Mouse (Mus musculus) layer of hippocampus, adult 11-12 months (tissue): ENCODE data around the gene Ruvbl2.
"Not testable (repeated sequence)": the region's sequence is repeated elsewhere in the genome, so short reads cannot be mapped to it uniquely, and the experiment has no call there.

Source experiments
- DNase-seq: peaks from one replicate; pipeline ENCODE4 v3.0.0; 2022; ENCODE audit warnings: low spot score

Ruvbl2 gene

DNA sequence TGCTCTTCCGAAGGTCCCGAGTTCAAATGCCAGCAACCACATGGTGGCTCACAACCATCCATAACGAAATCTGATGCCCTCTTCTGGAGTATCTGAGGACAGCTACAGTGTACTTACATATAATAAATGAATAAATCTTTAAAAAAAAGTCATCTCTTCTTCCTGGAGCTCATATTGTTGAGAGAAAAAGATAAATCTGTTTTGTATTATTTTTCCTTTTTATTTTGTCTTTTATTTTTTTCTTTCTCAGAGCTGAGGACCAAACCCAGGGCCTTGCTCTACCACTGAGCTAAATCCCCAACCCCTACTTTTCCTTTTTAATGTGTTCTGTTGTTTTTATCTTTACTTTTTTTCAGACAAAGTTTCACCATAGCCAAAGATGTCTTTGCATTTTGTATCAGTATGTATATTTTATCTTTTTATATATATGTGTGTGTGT is 41.5 kb downstream of the Ruvbl2 start:
- DNase-seq, result not testable (repeated sequence)

- DNase-seq, result peak; percentile 100
These were observed 42.1 kb downstream of the Ruvbl2 start, which contains the start of gene Snrnp70 for GRCm38 (mm10) chr7:45395578-45396336. Gene Snrnp70, minus strand, starts transcription at chr7:45395742.

- no peak for DNase-seq
These were observed 42.8 kb downstream of the Ruvbl2 start for GRCm38 (mm10) chr7:45395129-45395541.

GRCm38 (mm10) chr7:45386077-45386476 is 51.8 kb downstream of the Ruvbl2 start:
- DNase-seq, result no peak

DNA sequence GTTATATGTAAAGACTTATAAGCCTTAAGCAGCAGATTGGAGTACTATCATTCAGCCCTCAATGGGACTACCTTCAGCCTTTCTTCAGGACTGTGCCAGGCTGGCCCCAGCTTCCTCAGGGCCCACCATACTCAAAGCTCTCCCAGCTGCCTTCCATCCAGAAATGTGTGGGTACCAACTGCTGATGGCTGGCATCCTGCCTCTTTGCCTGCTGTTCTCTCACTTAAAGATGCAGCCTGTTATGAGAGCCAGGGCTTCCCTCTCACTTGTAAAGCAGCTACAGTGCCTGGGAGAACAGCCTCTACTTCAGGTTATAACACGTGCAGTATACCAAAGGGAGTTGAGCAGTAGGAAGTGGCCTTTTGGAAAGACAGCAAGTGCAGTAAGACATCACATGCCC is 61.8 kb downstream of the Ruvbl2 start:
- DNase-seq, result peak; percentile 56

DNA sequence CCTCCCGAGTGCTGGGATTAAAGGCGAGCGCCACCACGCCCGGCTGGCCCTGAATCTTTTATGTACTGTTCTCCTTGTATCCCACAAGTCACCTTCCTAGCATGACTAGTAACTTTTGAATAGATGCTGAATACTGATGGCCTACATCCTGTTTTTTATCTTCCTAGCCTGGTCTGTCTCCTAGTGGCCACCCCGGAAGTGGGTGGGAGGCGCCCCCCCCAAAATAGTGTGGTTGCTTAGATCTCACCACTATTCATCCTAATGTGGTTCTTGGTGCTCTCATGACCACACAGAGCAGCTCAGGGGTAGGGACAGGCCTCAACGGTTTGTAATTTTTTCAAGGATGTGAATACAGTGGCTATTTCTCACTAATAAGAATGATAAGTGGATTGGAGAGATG is 63.3 kb downstream of the Ruvbl2 start:
- no peak for DNase-seq

- no peak for DNase-seq
These were observed 65.5 kb downstream of the Ruvbl2 start for GRCm38 (mm10) chr7:45372371-45372770.
